Mouse (Mus musculus) CD4-positive, CD25-positive, alpha-beta regulatory T cell, adult 4 months (primary cell): Measurements from ENCODE around the gene Mrpl32. TPM values are rescaled to one million over a fixed set of nuclear protein-coding genes. Genes with fewer than 3 reads are reported as not detected.

Experiments used
- ATAC-seq: one replicate; pipeline ENCODE4 v1.8.0; 2017
- polyA plus RNA-seq, 2 experiments: library from polyadenylated mRNA; unstranded; fragments of 100-300 nt; shearing (Covaris generic); gene quantifications; one replicate each; pipeline ENCODE4 v1.2.1; 2017

Gene Mrpl32
- polyA plus RNA-seq = 100 to 1,000 TPM; 120 to 137 TPM

DNA sequence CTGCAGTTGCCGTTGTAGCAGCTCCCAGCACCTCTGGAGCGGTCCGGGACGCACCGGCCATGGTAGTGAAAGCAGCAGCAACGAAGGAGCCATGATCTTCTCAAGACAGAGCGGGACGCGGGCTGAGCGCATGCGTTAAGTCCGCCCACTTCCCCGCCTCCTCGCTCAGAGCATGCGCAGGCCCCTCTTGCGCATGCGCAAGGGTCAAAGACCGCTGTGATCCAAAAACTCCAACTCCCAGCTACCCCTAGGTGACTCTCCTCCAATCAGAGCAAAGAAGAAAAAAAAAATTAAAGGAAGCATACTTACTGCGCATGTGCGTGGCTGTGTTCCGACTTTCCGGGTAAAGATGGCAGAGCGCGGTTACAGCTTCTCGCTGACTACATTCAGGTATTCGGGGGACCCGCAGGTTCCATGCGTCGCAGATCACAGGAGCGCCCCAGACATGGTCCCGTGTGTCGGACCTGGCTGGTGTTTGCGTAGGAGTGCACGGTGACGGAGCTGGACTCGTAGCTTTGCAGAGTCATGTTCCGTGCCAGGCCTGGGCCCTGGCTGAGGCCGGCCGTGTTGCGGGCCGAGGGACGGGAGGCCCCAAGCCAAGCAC lies at the start of gene Mrpl32, which contains the start of gene Psma2:
Mrpl32 (minus strand) TSS at position 240 of the 604 bp plus-strand sequence.
Psma2 (plus strand) TSS at position 315 of the 604 bp plus-strand sequence.
- ATAC-seq = peak; percentile 86

DNA sequence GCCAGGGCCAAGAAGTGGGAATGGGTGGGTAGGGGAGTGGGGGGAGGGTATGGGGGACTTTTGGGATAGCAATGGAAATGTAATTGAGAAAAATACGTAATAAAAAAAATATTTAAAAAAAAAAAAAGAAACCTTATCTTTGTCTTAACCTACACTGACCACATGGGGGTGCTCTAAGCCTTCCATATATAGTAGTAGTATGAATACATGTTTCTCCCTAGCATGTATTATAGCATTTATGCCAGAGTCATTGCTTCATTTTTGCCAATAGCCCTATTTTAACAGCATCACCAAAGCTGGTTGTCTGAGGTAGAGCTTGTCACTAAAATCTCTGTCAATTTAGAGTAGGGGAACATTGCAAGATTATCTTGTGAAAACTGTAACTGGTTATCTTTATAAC lies 36.3 kb upstream of the Mrpl32 start:
- ATAC-seq = peak; percentile 32

DNA sequence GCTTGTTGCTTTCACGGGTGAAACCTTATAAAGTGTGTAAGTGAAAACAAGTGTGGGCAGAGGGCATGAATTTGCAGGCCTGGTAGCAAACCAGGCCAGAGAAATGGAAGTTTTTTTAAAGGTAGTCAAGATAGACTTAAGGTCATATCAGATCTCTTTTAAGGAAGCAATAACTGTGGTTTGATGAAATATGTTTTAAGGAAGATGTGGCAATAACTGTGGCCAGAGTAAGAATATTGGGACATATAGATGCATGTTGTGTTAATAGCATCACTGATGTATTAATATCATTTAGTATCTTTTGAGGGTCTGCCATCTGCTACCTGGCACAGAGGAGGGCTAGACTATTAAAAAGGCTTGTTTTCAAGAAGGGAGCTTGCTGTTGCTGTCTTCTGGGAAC lies 27.0 kb upstream of the Mrpl32 start:
- ATAC-seq = no peak

DNA sequence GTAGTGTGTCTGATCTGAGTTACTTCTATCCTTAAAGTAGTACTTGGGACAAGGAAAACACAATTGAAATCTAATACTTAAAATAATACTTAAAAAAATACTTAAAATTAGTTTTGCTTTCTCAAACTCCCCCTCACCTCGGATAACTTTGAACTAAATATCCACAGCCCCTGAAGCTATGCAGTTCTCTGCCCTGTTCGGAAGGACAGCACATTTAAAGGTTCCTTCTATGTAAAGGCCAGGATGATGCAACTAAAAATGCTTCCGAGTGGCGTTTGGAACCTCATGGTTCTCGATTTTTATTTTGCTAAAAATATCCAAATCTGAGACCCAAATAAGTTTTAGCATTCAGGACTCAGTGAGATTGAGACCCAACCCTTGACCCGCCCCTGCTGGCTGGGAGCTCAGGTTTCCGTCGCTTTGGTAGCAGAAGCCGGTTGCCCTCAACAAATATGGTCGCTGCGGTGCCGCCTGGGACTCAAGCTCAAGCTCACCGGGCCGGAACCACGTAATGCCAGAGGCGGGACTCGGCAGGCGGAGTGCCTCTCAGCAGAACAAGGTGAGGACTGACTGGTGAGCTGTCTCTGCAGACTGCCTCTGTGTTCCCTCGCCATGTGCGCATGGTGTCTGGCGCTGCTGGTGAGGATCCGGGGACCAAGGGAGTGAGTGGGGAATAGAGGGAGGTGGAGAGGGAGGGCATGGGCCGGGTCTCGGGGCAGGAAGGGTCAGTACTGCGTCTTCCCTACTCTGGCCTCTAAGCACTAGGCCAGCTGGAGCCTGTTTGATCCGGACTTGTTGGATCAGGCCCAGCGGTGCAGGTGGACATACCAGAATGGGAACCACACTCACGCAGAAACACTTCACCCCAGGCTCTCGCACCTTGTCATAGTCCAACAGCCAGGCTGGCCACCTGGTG lies 17.0 kb upstream of the Mrpl32 start, which contains the start of gene AW209491:
AW209491 (plus strand) TSS at position 429 of the 916 bp plus-strand sequence.
- ATAC-seq = peak; percentile 99

GRCm38 (mm10) chr13:14618724-14619123 lies 5.8 kb upstream of the Mrpl32 start:
- ATAC-seq = peak; percentile 92

GRCm38 (mm10) chr13:14613553-14613952 lies 588 bp upstream of the Mrpl32 start:
- peak; percentile 51 for ATAC-seq

GRCm38 (mm10) chr13:14612463-14612862 lies 502 bp downstream of the Mrpl32 start:
- ATAC-seq = peak; percentile 35

- ATAC-seq = no peak
Measured at GRCm38 (mm10) chr13:14607616-14608015, 5.3 kb downstream of the Mrpl32 start.

DNA sequence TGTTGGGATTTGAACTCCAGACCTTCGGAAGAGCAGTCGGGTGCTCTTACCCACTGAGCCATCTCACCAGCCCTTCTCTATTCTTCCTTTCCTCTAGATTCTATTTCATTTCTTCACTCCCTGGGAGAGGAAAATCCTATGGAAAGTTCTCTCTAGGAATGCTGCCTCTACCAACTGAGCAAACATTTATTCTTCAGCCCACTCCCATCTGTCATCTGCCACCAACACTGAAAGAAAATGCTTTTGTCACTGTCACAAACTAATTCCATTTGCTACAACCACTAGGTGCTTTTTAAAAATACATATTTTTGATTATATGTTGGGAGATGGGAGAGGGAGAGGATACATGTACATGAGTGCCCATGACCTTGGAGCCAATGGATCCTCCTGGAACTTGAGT lies 10.2 kb downstream of the Mrpl32 start:
- no peak for ATAC-seq

DNA sequence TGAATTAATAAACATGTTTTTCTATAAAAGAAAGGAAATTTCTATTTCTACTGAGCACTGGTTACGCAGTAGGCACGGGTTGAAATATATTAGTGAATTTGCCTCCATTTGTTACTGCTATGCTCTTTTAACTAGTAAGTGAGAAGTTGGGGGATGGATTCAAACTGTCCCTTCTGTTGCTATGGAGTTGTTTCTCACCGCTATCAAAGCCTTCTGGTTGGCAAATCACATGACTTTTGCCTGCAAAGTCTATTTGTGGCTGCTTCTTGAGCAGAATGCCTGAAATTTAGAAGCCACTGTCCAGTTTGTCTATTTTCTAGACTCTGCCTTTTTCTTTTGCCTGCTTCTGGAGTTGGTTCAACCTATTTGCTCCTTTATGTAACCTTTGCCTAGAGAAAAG lies 32.6 kb downstream of the Mrpl32 start:
- ATAC-seq = no peak

GRCm38 (mm10) chr13:14574128-14574527 lies 38.8 kb downstream of the Mrpl32 start:
- no peak for ATAC-seq

GRCm38 (mm10) chr13:14561336-14561735 lies 51.6 kb downstream of the Mrpl32 start:
- no peak for ATAC-seq

Other genes with a start within 250 kb of the Mrpl32 start
- under 1 TPM; 0.17 to 0.18 TPM for gene Hecw1, start 89.9 kb downstream of the Mrpl32 start, polyA plus RNA-seq
- 100 to 1,000 TPM; 145 to 178 TPM for gene Psma2, start 75 bp upstream of the Mrpl32 start, polyA plus RNA-seq
- gene AW209491, start 17.0 kb upstream of the Mrpl32 start, polyA plus RNA-seq = 10 to 100 TPM; 29.5 to 38.4 TPM